In the genomic region with DNA sequence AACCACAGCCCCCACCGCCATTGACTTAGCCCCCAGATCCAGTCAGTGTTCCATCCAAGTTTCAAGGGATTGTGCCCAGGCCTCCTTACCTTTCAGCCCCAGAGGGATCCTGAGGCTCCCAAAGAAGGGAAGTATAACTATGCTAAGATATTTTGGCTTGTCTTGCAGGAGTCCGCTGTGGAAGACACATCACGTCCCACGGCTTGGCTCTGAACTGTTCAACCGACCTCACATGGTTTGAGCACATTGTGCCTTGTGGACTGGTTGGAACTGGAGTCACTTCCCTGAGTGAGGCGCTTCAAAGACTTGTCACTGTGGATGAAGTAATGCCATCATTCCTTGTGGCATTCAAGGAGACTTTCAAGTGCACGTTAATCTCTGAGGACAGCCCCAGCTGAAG, we compare ENCODE assay signal across 8 mouse cellular contexts. TPM values are rescaled to one million over a fixed set of nuclear protein-coding genes. Genes with fewer than 3 reads are reported as not detected.
A peak's percentile ranks its signal among the peaks of the same experiment; 100 is the strongest.
DNase-seq lines count a peak whose midpoint lies in the region; ATAC-seq and TF ChIP-seq lines count a peak whose summit lies in the region.

No protein-coding gene starts in this region.

- H3K4me1 ChIP-seq in kidney, adult 2 months (ENCODE audit: control insufficient read depth, insufficient read depth, low read length) = peaks cover 4% of the 10 kb centered on the region; the same call in 1 of the 2 replicates
- H3K4me1 ChIP-seq in G1E (ENCODE audit: insufficient read depth, low read depth, low read length) = peaks cover 24% of the 10 kb centered on the region
- H3K4me1 ChIP-seq in forebrain, embryonic 10.5 days = peaks cover 17% of the 10 kb centered on the region
- H3K4me1 ChIP-seq in limb, embryonic 15.5 days = peaks cover 5% of the 10 kb centered on the region

- H3K27me3 ChIP-seq in kidney, adult 2 months (replicated peaks; ENCODE audit: control insufficient read depth, insufficient read depth, low read length) = no peaks in the 10 kb centered on the region
- H3K27me3 ChIP-seq in G1E (ENCODE audit: insufficient read depth, low read length) = peaks cover 8% of the 10 kb centered on the region
- H3K27me3 ChIP-seq in forebrain, embryonic 10.5 days (ENCODE audit: poor library complexity, severe bottlenecking) = peaks cover 18% of the 10 kb centered on the region
- H3K27me3 ChIP-seq in limb, embryonic 15.5 days = no peaks in the 10 kb centered on the region
- no peaks in the 10 kb centered on the region for H3K27me3 ChIP-seq in splenic B cell, adult 2 months (ENCODE audit: control insufficient read depth, insufficient read depth, low read length, poor library complexity, severe bottlenecking)

- no peaks in the 10 kb centered on the region for H3K9me3 ChIP-seq in G1E (replicated peaks)
- H3K9me3 ChIP-seq in forebrain, embryonic 10.5 days = no peaks in the 10 kb centered on the region
- no peaks in the 10 kb centered on the region for H3K9me3 ChIP-seq in limb, embryonic 15.5 days

- TF ChIP-seq POLR2A in kidney, adult 2 months (IDR thresholded peaks at IDR 0.05; ENCODE audit: low read depth, low read length) = no peak

- no peak for ATAC-seq in G1E (ENCODE audit: extremely low read depth, insufficient number of reproducible peaks, low FRiP score, poor library complexity, severe bottlenecking)
- no peak for ATAC-seq in limb, embryonic 15.5 days (ENCODE audit: insufficient number of reproducible peaks, low FRiP score, low TSS enrichment, low read depth)

- H3K9ac ChIP-seq in limb, embryonic 15.5 days = peak overlapping the region; percentile 86; the same call in 1 of the 2 replicates

- no peak for TF ChIP-seq CTCF in kidney, adult 2 months (conservative IDR thresholded peaks at IDR 0.05; ENCODE audit: insufficient read depth, insufficient read length, low read depth, low read length)
- no peak for TF ChIP-seq CTCF in G1E (IDR thresholded peaks at IDR 0.05; ENCODE audit: low read depth, low read length)

- H3K27ac ChIP-seq in kidney, adult 2 months (ENCODE audit: insufficient read depth, low read depth, low read length) = no peak overlapping the region; the same call in 1 of the 2 replicates
- peak overlapping the region; percentile 97 for H3K27ac ChIP-seq in forebrain, embryonic 10.5 days
- peak overlapping the region; percentile 99 for H3K27ac ChIP-seq in limb, embryonic 15.5 days

- DNase-seq in kidney, adult 2 months = no peak
- no peak for DNase-seq in kidney, postnatal 36 days
- no peak for DNase-seq in G1E (ENCODE audit: low spot score)
- DNase-seq in forebrain, embryonic 10.5 days (ENCODE audit: extremely low spot score, low spot score) = no peak
- DNase-seq in splenic B cell, adult 2 months (ENCODE audit: low read depth, low spot score) = peak; percentile 5
- DNase-seq in ovary, postnatal 36 days (ENCODE audit: low spot score) = no peak
- DNase-seq in c-Kit-positive CD71-positive TER-119-positive erythroid progenitor cells, embryonic 14.5 days (ENCODE audit: low spot score) = no peak

- no peaks in the 10 kb centered on the region for H3K36me3 ChIP-seq in kidney, adult 2 months (ENCODE audit: control insufficient read depth, insufficient read depth, low read length)
- peaks cover 15% of the 10 kb centered on the region for H3K36me3 ChIP-seq in G1E (replicated peaks)
- peaks cover 4% of the 10 kb centered on the region; the same call in 1 of the 2 replicates for H3K36me3 ChIP-seq in forebrain, embryonic 10.5 days (replicated peaks)
- H3K36me3 ChIP-seq in limb, embryonic 15.5 days = no peaks in the 10 kb centered on the region
- no peaks in the 10 kb centered on the region for H3K36me3 ChIP-seq in splenic B cell, adult 2 months (ENCODE audit: control insufficient read depth, insufficient read depth, low read length, poor library complexity, severe bottlenecking)

- 62% methylated on average over 7 of the region's 7 CpGs for WGBS in kidney, adult 2 months
- WGBS in forebrain, embryonic 10.5 days = 78% methylated on average over 7 of the region's 7 CpGs
- 63% methylated on average over 7 of the region's 7 CpGs for WGBS in limb, embryonic 15.5 days

- peak overlapping the region; percentile 69; the same call in 1 of the 2 replicates for H3K4me3 ChIP-seq in kidney, adult 2 months (ENCODE audit: insufficient read depth, low read depth, low read length)
- peak overlapping the region; percentile 92 for H3K4me3 ChIP-seq in G1E (ENCODE audit: low read depth, low read length)
- peak overlapping the region; percentile 73 for H3K4me3 ChIP-seq in forebrain, embryonic 10.5 days
- H3K4me3 ChIP-seq in limb, embryonic 15.5 days = peak overlapping the region; percentile 95

- H3K4me2 ChIP-seq in limb, embryonic 15.5 days = peak overlapping the region; percentile 88

RNA-seq across cellular contexts. Expression of a gene that starts 0.9 kb away (rescaled TPM):
- 3.6 and 4.4 TPM in 2 replicates for polyA plus RNA-seq in kidney, adult 2 months (2012; rRNA removed)
- 8.7 and 11.7 TPM in 2 replicates for total RNA-seq in G1E (2014; fragmentation: Nextera tagmentation)
- 9.1 and 10.9 TPM in 2 replicates for total RNA-seq in G1E (2017)
- 5.5 and 6.2 TPM in 2 replicates for polyA plus RNA-seq in G1E (2012)
- polyA plus RNA-seq in forebrain, embryonic 10.5 days (2016; fragmentation: Nextera tagmentation; extraction: Ambion mirVana) = 22.7 and 24.7 TPM in 2 replicates
- polyA plus RNA-seq in limb, embryonic 15.5 days (2015; fragmentation: Nextera tagmentation; extraction: Ambion mirVana) = 20.1 and 20.4 TPM in 2 replicates

RNA-seq across cellular contexts. Expression of a gene that starts 16.3 kb away (rescaled TPM):
- polyA plus RNA-seq in kidney, adult 2 months (2012; rRNA removed) = 2.0 and 3.3 TPM in 2 replicates
- 21.8 and 27.6 TPM in 2 replicates for total RNA-seq in G1E (2014; fragmentation: Nextera tagmentation)
- 71.8 and 73.8 TPM in 2 replicates for total RNA-seq in G1E (2017)
- polyA plus RNA-seq in G1E (2012) = 1.5 and 1.6 TPM in 2 replicates
- polyA plus RNA-seq in forebrain, embryonic 10.5 days (2016; fragmentation: Nextera tagmentation; extraction: Ambion mirVana) = 6.5 and 10.0 TPM in 2 replicates
- 14.3 and 16.9 TPM in 2 replicates for polyA plus RNA-seq in limb, embryonic 15.5 days (2015; fragmentation: Nextera tagmentation; extraction: Ambion mirVana)

RNA-seq across cellular contexts. Expression of a gene that starts 38.6 kb away (rescaled TPM):
- polyA plus RNA-seq in kidney, adult 2 months (2012; rRNA removed) = 8.1 and 9.6 TPM in 2 replicates
- total RNA-seq in G1E (2014; fragmentation: Nextera tagmentation) = 93.4 and 94.5 TPM in 2 replicates
- total RNA-seq in G1E (2017) = 87.0 and 90.5 TPM in 2 replicates
- 19.0 and 24.4 TPM in 2 replicates for polyA plus RNA-seq in G1E (2012)
- 139 and 140 TPM in 2 replicates for polyA plus RNA-seq in forebrain, embryonic 10.5 days (2016; fragmentation: Nextera tagmentation; extraction: Ambion mirVana)
- 50.0 and 52.6 TPM in 2 replicates for polyA plus RNA-seq in limb, embryonic 15.5 days (2015; fragmentation: Nextera tagmentation; extraction: Ambion mirVana)
